Mouse (Mus musculus) forebrain, postnatal 0 days (tissue): ENCODE measurements around the gene Vwa2. TPM values are rescaled to one million over a fixed set of nuclear protein-coding genes. Genes with fewer than 3 reads are reported as not detected.

Source experiments
- ATAC-seq: fragments of 200-750 bp; cut with Nextera tagmentation; 2 replicates; pipeline ENCODE4 v1.8.0; 2017; ENCODE audit warnings: mild to moderate bottlenecking, moderate library complexity
- DNase-seq: peaks from one replicate; pipeline ENCODE4 v3.0.0-alpha.2; 2015
- H3K27ac ChIP-seq: fragments of 300-500 bp; sonication (generic); 2 replicates; pipeline ENCODE4 v1.5.1; 2014; ENCODE audit warnings: low read depth, mild to moderate bottlenecking, antibody characterized with exemption, low read length, moderate library complexity, mixed read lengths
- H3K27me3 ChIP-seq: fragments of 300-500 bp; sonication (generic); 2 replicates; pipeline ENCODE4 v1.6.1; 2014; ENCODE audit warnings: mild to moderate bottlenecking, low read length, mixed read lengths; ENCODE audit not compliant: insufficient read depth
- H3K36me3 ChIP-seq: fragments of 300-500 bp; sonication (generic); 2 replicates; pipeline ENCODE4 v1.6.1; 2014; ENCODE audit warnings: mild to moderate bottlenecking, moderate library complexity; ENCODE audit not compliant: insufficient read depth
- H3K4me1 ChIP-seq: fragments of 300-500 bp; sonication (generic); 2 replicates; pipeline ENCODE4 v1.6.1; 2014; ENCODE audit warnings: antibody characterized with exemption; ENCODE audit not compliant: insufficient read depth
- H3K4me2 ChIP-seq: fragments of 300-500 bp; sonication (generic); 2 replicates; pipeline ENCODE4 v1.6.1; 2014; ENCODE audit warnings: low read depth, mild to moderate bottlenecking, moderate library complexity
- H3K4me3 ChIP-seq: fragments of 300-500 bp; sonication (generic); 2 replicates; pipeline ENCODE4 v1.5.1; 2014; ENCODE audit warnings: low read depth, low read length, mixed read lengths
- H3K9ac ChIP-seq: fragments of 300-500 bp; sonication (generic); 2 replicates; pipeline ENCODE4 v1.6.1; 2014; ENCODE audit warnings: mild to moderate bottlenecking
- H3K9me3 ChIP-seq: fragments of 300-500 bp; sonication (generic); 2 replicates; pipeline ENCODE4 v1.6.1; 2016; ENCODE audit warnings: low read length
- CTCF ChIP-seq: sonication (generic); IDR thresholded peaks from 2 replicates; pipeline ENCODE4 v1.5.1; 2016; ENCODE audit warnings: antibody characterized with exemption, control low read depth, low read depth
- WGBS: fragments of 180-500 bp; shearing (Covaris S2); extraction: QIAGEN DNeasy Blood & Tissue Kit; methylation state at CpG from one replicate; pipeline ENCODE4 v1.1.7; 2014; 5-methylcytosine and 5-hydroxymethylcytosine counted together
- polyA plus RNA-seq: library from polyadenylated mRNA; unstranded; fragments of >200 nt; fragmentation: Nextera tagmentation; extraction: Ambion mirVana; gene quantifications from 2 replicates; pipeline ENCODE4 v1.2.1, GENCODE M21; 2015
- total RNA-seq: library from RNA; depleted of rRNA; stranded (reverse); fragments of >200 nt; gene quantifications from 2 replicates; pipeline ENCODE4 v1.2.3, GENCODE M21; 2014

Vwa2 gene
- total and polyA plus RNA-seq, 2 experiments from 2014 or later, result 0.33 to 1.1 TPM

DNA sequence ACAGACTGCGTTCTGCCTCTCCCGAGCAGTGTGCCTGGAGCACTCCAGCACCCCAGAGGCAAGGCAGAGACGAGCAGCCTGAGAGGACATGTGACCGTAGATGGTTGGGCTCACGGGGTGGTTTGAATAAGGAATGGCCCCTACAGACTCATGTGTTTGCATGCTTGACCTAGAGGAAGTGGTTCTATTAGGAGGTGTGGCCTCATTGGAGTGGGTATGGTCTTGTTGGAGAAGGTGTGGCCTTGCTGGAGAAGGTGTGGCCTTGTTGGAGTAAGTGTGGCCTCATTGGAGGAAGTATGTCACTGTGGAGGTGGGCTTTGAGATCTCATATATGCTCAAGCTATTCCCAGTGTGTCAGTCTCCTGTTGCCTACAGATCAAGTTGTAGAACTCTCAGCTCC is 63.9 kb downstream of the Vwa2 start:
- 91% methylated on average over 5 of the region's 5 CpGs for WGBS
- Histone ChIP-seq H3K4me3 (no peak overlapping the region), H3K9ac (no peak overlapping the region), H3K27me3 (no peaks in the 10 kb centered on the region), H3K4me1 (no peaks in the 10 kb centered on the region), H3K27ac (no peak overlapping the region), H3K36me3 (no peaks in the 10 kb centered on the region), H3K9me3 (no peaks in the 10 kb centered on the region), H3K4me2 (no peak overlapping the region)
- no peak for TF ChIP-seq CTCF
- ATAC-seq (no peak), DNase-seq (no peak)

DNA sequence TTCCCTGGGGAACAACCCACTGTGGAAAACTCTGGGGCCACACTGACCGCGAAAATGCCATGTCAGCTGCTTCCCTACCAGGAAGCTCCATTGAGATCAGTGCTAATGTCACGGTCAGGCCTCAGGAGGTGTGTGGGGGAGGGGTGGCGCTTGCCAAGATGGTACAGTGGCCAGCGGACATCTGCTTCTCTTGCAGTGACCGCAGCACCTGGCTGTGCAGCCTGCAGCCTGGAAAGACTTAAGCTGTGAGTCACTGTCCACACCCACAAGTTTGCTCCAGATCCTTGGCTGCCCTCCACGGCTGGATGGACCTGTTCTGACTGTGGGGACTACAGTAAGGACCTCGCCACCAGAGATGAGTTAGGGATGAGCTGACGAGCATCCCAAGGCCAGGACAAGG is 65.8 kb downstream of the Vwa2 start:
- ATAC-seq, result no peak

DNA sequence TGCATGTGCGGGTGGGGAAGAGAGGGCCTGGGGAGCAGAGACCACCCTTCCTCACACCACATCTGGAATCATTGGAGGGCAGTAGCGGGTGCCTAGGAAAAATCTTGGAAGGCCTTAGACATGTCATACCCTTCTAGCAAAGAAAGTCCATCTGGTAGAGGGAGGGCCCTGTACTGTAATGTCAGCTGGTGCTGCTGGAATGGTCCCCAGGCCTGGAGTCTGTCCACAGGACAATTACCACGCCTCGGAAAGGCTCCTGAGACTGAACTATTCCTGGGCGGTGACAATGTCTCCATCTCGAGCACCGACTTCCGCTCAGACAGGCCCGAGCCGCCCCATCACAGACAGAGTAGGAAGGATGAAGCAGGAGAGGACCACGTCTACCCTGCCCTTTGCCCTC is 66.5 kb downstream of the Vwa2 start:
- Histone ChIP-seq H3K36me3 (no peaks in the 10 kb centered on the region), H3K27ac (no peak overlapping the region), H3K4me3 (no peak overlapping the region), H3K4me2 (no peak overlapping the region), H3K9ac (no peak overlapping the region), H3K4me1 (no peaks in the 10 kb centered on the region), H3K27me3 (no peaks in the 10 kb centered on the region), H3K9me3 (no peaks in the 10 kb centered on the region)
- no peak for TF ChIP-seq CTCF
- no peak for ATAC-seq
- no peak for DNase-seq
- 86% methylated on average over 11 of the region's 11 CpGs for WGBS

More for the DNA sequence above, 65.8 kb downstream of the Vwa2 start:
- 88% methylated on average over 9 of the region's 9 CpGs for WGBS
- H3K9ac ChIP-seq, result no peak overlapping the region
- H3K4me1 ChIP-seq, result no peaks in the 10 kb centered on the region
- TF ChIP-seq CTCF, result no peak
- no peaks in the 10 kb centered on the region for H3K36me3 ChIP-seq
- H3K27ac ChIP-seq, result no peak overlapping the region
- H3K9me3 ChIP-seq, result no peaks in the 10 kb centered on the region
- no peak for DNase-seq
- no peak overlapping the region for H3K4me2 ChIP-seq
- H3K27me3 ChIP-seq, result no peaks in the 10 kb centered on the region
- H3K4me3 ChIP-seq, result no peak overlapping the region

DNA sequence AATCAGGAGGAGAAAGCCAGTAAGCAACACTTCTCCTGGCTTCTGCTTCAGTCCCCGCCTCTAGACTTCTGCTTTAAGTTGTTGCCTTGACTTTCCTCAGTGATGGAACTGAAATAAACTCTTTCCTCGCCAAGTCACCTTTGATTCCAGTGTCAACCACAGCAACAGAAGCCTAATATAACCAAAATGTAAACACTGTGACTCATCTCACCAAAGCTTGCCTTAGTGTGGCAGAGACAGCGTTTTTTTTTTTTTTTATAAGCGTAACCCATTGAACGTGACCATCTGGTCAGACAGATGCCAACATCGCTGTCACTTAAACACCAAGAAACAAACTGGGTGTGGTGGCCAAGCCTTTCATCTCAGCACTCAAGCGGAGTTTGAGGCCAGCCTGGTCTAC is 68.2 kb downstream of the Vwa2 start:
- no peak overlapping the region for H3K4me3 ChIP-seq
- H3K27me3 ChIP-seq, result no peaks in the 10 kb centered on the region
- no peak for TF ChIP-seq CTCF
- 83% methylated on average over 7 of the region's 7 CpGs for WGBS
- no peak for DNase-seq
- no peak overlapping the region for H3K9ac ChIP-seq
- H3K4me2 ChIP-seq, result no peak overlapping the region
- no peaks in the 10 kb centered on the region for H3K9me3 ChIP-seq
- no peaks in the 10 kb centered on the region for H3K4me1 ChIP-seq
- no peak for ATAC-seq
- no peaks in the 10 kb centered on the region for H3K36me3 ChIP-seq
- H3K27ac ChIP-seq, result no peak overlapping the region

DNA sequence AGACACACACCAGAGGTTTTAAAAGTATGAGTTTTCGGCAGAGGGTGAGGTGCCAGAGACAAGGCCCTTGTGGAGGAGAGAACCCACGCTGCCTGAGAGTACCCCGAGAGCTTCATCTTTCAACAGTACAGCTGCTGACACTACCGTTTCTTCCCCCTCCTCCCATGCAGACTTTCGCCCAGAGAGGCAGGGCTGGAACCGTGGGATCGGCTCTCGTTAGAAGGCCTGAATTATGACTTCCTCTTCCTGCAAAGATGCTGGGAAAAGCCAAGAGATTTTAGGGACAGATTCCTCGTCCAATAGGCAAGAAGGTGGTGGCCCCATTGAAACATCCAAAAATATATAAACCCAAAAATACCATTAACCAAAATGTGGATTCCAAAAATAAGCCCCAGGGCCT is 70.2 kb downstream of the Vwa2 start:
- DNase-seq, result no peak
- H3K27ac ChIP-seq, result no peak overlapping the region
- H3K9me3 ChIP-seq, result no peaks in the 10 kb centered on the region
- H3K4me1 ChIP-seq, result no peaks in the 10 kb centered on the region
- WGBS, result 79% methylated on average over 9 of the region's 9 CpGs
- no peak for ATAC-seq
- H3K9ac ChIP-seq, result no peak overlapping the region
- H3K4me2 ChIP-seq, result no peak overlapping the region
- H3K27me3 ChIP-seq, result no peaks in the 10 kb centered on the region
- no peaks in the 10 kb centered on the region for H3K36me3 ChIP-seq
- no peak overlapping the region for H3K4me3 ChIP-seq
- no peak for TF ChIP-seq CTCF

DNA sequence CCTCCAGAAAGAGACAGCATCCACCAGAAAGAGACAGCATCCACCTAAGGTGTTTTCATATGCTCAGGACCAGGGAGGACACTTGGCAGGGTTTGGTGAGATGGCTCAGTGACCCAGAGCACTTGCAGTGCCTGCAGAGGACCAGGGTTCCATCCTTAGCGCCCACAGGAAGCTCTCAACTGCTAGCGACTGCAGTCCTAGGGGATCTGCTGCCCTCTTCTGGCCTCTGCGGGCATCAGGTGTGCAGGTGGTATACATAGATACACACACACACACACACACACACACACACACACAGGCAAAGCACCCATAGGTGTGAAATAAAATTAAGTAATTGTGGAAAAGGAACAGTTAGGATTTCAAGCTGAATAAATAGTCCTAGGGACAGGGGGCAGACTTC is 70.8 kb downstream of the Vwa2 start:
- Histone ChIP-seq H3K27ac (no peak overlapping the region), H3K9ac (no peak overlapping the region), H3K9me3 (no peaks in the 10 kb centered on the region), H3K4me3 (no peak overlapping the region), H3K4me2 (no peak overlapping the region), H3K36me3 (no peaks in the 10 kb centered on the region), H3K4me1 (no peaks in the 10 kb centered on the region), H3K27me3 (no peaks in the 10 kb centered on the region)
- ATAC-seq (no peak), DNase-seq (no peak)
- WGBS, result 90% methylated on average over 3 of the region's 3 CpGs
- no peak for TF ChIP-seq CTCF

GRCm38 (mm10) chr19:56945621-56946020 is 71.6 kb downstream of the Vwa2 start:
- ATAC-seq (peak; percentile 34; the same call in 1 of the 2 replicates), DNase-seq (no peak)
- H3K36me3 ChIP-seq, result no peaks in the 10 kb centered on the region
- 73% methylated on average over 2 of the region's 2 CpGs for WGBS
- H3K4me1 ChIP-seq, result no peaks in the 10 kb centered on the region
- no peak overlapping the region for H3K9ac ChIP-seq
- no peaks in the 10 kb centered on the region for H3K27me3 ChIP-seq
- H3K4me3 ChIP-seq, result no peak overlapping the region
- H3K9me3 ChIP-seq, result no peaks in the 10 kb centered on the region
- no peak for TF ChIP-seq CTCF
- H3K4me2 ChIP-seq, result no peak overlapping the region
- H3K27ac ChIP-seq, result 0 out of 2 replicates have a peak overlapping the region, but pooled peaks have one; percentile 29

DNA sequence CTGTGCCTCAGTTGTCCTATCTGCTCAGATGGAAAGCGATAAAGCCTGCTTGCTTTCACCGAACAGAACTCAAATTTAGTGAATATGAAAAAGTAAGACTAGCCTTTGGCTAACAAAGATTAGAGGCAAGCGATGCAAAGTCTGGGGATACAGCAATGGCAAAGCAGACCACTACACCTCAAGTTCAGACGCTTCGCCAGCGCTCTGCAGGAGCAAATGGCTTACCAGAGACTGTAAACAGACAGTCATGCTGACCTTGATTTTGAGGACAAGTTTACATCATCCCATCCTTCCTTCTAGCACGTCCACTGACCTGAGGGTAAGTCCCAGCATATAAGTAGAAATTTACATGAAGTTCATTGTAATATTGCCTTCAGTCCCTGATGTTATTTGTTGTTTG is 72.2 kb downstream of the Vwa2 start:
- WGBS, result 94% methylated on average over 7 of the region's 7 CpGs

More for the DNA sequence above, 72.2 kb downstream of the Vwa2 start:
- Histone ChIP-seq H3K27ac (no peak overlapping the region), H3K4me1 (no peaks in the 10 kb centered on the region), H3K36me3 (no peaks in the 10 kb centered on the region), H3K9ac (no peak overlapping the region), H3K4me3 (no peak overlapping the region), H3K9me3 (no peaks in the 10 kb centered on the region), H3K27me3 (no peaks in the 10 kb centered on the region), H3K4me2 (no peak overlapping the region)
- TF ChIP-seq CTCF, result no peak
- no peak for DNase-seq
- ATAC-seq, result no peak
